Mouse (Mus musculus): ENCODE measurements around the gene Ddias. TPM values are rescaled to one million over a fixed set of nuclear protein-coding genes. Genes with fewer than 3 reads are reported as not detected.

Ddias gene
- total RNA-seq, 2 experiments from 2014 or later: 1.8 to 2.0 TPM

Other genes starting within 250 kb of the Ddias start
- gene Ankrd42, start 237.1 kb downstream of the Ddias start, total RNA-seq (2021): 10 to 100 TPM; 26.4 to 26.6 TPM
- 10 to 100 TPM; 41.8 to 45.5 TPM for gene Pcf11, start 204.3 kb downstream of the Ddias start, total RNA-seq (2021)
- gene Rab30, start 132.6 kb downstream of the Ddias start, total RNA-seq (2021): 10 to 100 TPM; 43.7 to 44.0 TPM
- 10 to 100 TPM; 15.3 TPM for gene Prcp, start 223 bp upstream of the Ddias start, total RNA-seq (2021)
- gene Fam181b, start 205.6 kb upstream of the Ddias start, total RNA-seq (2021): 10 to 100 TPM; 21.5 to 24.6 TPM